Mouse (Mus musculus) ES-Bruce4 (cell line): ENCODE measurements around the gene Klf15. TPM values are rescaled to one million over a fixed set of nuclear protein-coding genes. Genes with fewer than 3 reads are reported as not detected.

ENCODE experiments used
- H3K27ac ChIP-seq: 2 replicates; pipeline ENCODE4 v1.5.1; 2012; ENCODE audit warnings: low read length, inconsistent platforms; ENCODE audit not compliant: insufficient read depth
- H3K27me3 ChIP-seq: 2 replicates; pipeline ENCODE4 v1.6.1; 2012; ENCODE audit warnings: mild to moderate bottlenecking, low read length, inconsistent platforms; ENCODE audit not compliant: control insufficient read depth, poor library complexity, insufficient read depth, severe bottlenecking
- H3K36me3 ChIP-seq: 2 replicates; pipeline ENCODE4 v1.6.1; 2012; ENCODE audit warnings: inconsistent platforms, mild to moderate bottlenecking, low read length, moderate library complexity; ENCODE audit not compliant: control insufficient read depth, poor library complexity, insufficient read depth, severe bottlenecking
- H3K4me1 ChIP-seq: one replicate; pipeline ENCODE4 v1.8.1; 2011; ENCODE audit warnings: low read length; ENCODE audit not compliant: control insufficient read depth, insufficient read depth
- H3K4me3 ChIP-seq: 2 replicates; pipeline ENCODE4 v1.5.1; 2011; ENCODE audit warnings: low read depth, mild to moderate bottlenecking, low read length
- H3K9ac ChIP-seq: 2 replicates; pipeline ENCODE4 v1.6.1; 2012; ENCODE audit warnings: low read depth, mild to moderate bottlenecking, inconsistent platforms; ENCODE audit not compliant: poor library complexity, severe bottlenecking
- H3K9me3 ChIP-seq: replicated peaks from 2 replicates; pipeline ENCODE4 v1.6.1; 2012; ENCODE audit warnings: mild to moderate bottlenecking, low read length, inconsistent platforms; ENCODE audit not compliant: control insufficient read depth, poor library complexity, insufficient read depth, severe bottlenecking
- CTCF ChIP-seq: IDR thresholded peaks from one replicate; pipeline ENCODE4 v1.8.1; 2011; ENCODE audit warnings: low read depth, low read length
- EP300 ChIP-seq: IDR thresholded peaks from 2 replicates; pipeline ENCODE4 v1.6.1; 2011; ENCODE audit warnings: low read depth, low read length; ENCODE audit not compliant: insufficient read depth
- POLR2A ChIP-seq: IDR thresholded peaks from one replicate; pipeline ENCODE4 v1.8.1; 2011; ENCODE audit warnings: low read length; ENCODE audit not compliant: insufficient read depth
- polyA plus RNA-seq: library from polyadenylated mRNA; stranded (reverse); fragments of >200 nt; gene quantifications from 2 replicates; pipeline ENCODE4 v1.2.4, GENCODE M21; 2011; ENCODE audit warnings: low read depth; ENCODE audit not compliant: missing spikeins, insufficient read depth, insufficient read length

Gene Klf15
- polyA plus RNA-seq = 4.8 and 7.4 TPM in 2 replicates

- no peaks in the 10 kb centered on the region for H3K27me3 ChIP-seq
- no peak within 1 kb of the TSS for H3K27ac ChIP-seq
- TF ChIP-seq POLR2A = no peak
- TF ChIP-seq EP300 = no peak
- TF ChIP-seq CTCF = no peak
- no peaks in the 10 kb centered on the region for H3K36me3 ChIP-seq
- H3K9me3 ChIP-seq = no peaks in the 10 kb centered on the region
- H3K9ac ChIP-seq = peak within 1 kb of the TSS; percentile 77
- no peaks in the 10 kb centered on the region for H3K4me1 ChIP-seq
- H3K4me3 ChIP-seq = peak within 1 kb of the TSS; percentile 85
Measured at GRCm38 (mm10) chr6:90462181-90462706, at the start of gene Klf15. Gene Klf15 (plus strand): TSS chr6:90462576.

- TF ChIP-seq POLR2A = no peak
- TF ChIP-seq EP300 = no peak; the same call in 1 of the 2 replicates
- peak; percentile 91 for TF ChIP-seq CTCF
- H3K9ac ChIP-seq = no peak overlapping the region
- no peak overlapping the region for H3K4me3 ChIP-seq
Measured at GRCm38 (mm10) chr6:90422565-90422964, 39.8 kb upstream of the Klf15 start.

GRCm38 (mm10) chr6:90425361-90425760 lies 37.0 kb upstream of the Klf15 start:
- TF ChIP-seq CTCF (no peak), POLR2A (no peak), EP300 (no peak)
- Histone ChIP-seq H3K4me1 (peaks cover 2% of the 10 kb centered on the region), H3K4me3 (no peak overlapping the region), H3K9me3 (no peaks in the 10 kb centered on the region), H3K36me3 (no peaks in the 10 kb centered on the region), H3K27ac (no peak overlapping the region), H3K27me3 (no peaks in the 10 kb centered on the region), H3K9ac (no peak overlapping the region)

More at GRCm38 (mm10) chr6:90422565-90422964, 39.8 kb upstream of the Klf15 start:
- Histone ChIP-seq H3K9me3 (no peaks in the 10 kb centered on the region), H3K27me3 (no peaks in the 10 kb centered on the region), H3K36me3 (no peaks in the 10 kb centered on the region), H3K27ac (no peak overlapping the region), H3K4me1 (no peaks in the 10 kb centered on the region)

GRCm38 (mm10) chr6:90426003-90426402 lies 36.4 kb upstream of the Klf15 start:
- H3K4me1 ChIP-seq = peaks cover 2% of the 10 kb centered on the region
- H3K4me3 ChIP-seq = no peak overlapping the region
- H3K9ac ChIP-seq = no peak overlapping the region
- H3K9me3 ChIP-seq = no peaks in the 10 kb centered on the region
- H3K36me3 ChIP-seq = no peaks in the 10 kb centered on the region
- no peak for TF ChIP-seq CTCF
- TF ChIP-seq POLR2A = no peak
- TF ChIP-seq EP300 = no peak
- H3K27me3 ChIP-seq = no peaks in the 10 kb centered on the region
- H3K27ac ChIP-seq = no peak overlapping the region

GRCm38 (mm10) chr6:90428380-90428974 lies 33.9 kb upstream of the Klf15 start, which contains the start of gene Cfap100:
Gene Cfap100 (minus strand): TSS chr6:90428797.
- TF ChIP-seq CTCF = peak; percentile 80
- no peak for TF ChIP-seq EP300
- H3K9me3 ChIP-seq = no peaks in the 10 kb centered on the region
- no peaks in the 10 kb centered on the region for H3K36me3 ChIP-seq
- H3K4me1 ChIP-seq = peaks cover 2% of the 10 kb centered on the region
- H3K4me3 ChIP-seq = peak within 1 kb of the TSS; percentile 40
- peak within 1 kb of the TSS; percentile 45 for H3K9ac ChIP-seq
- H3K27me3 ChIP-seq = no peaks in the 10 kb centered on the region
- no peak within 1 kb of the TSS for H3K27ac ChIP-seq

GRCm38 (mm10) chr6:90429911-90430310 lies 32.5 kb upstream of the Klf15 start:
- H3K36me3 ChIP-seq = no peaks in the 10 kb centered on the region
- H3K27me3 ChIP-seq = no peaks in the 10 kb centered on the region
- TF ChIP-seq POLR2A = no peak
- TF ChIP-seq CTCF = no peak
- TF ChIP-seq EP300 = no peak
- no peak overlapping the region for H3K4me3 ChIP-seq
- no peak overlapping the region for H3K9ac ChIP-seq
- H3K27ac ChIP-seq = no peak overlapping the region
- H3K9me3 ChIP-seq = no peaks in the 10 kb centered on the region
- peaks cover 2% of the 10 kb centered on the region for H3K4me1 ChIP-seq
